Mouse (Mus musculus) splenic B cell, adult 2 months (primary cell): Measurements from ENCODE around the gene Panx2.

Experiments used
- DNase-seq: peaks from one replicate; pipeline ENCODE4 v3.0.0-alpha.2; 2011; ENCODE audit warnings: low read depth, low spot score
- H3K27me3 ChIP-seq: 2 replicates; pipeline ENCODE4 v1.6.1; 2012; ENCODE audit warnings: mild to moderate bottlenecking, low read length, moderate library complexity, mixed read lengths; ENCODE audit not compliant: control insufficient read depth, poor library complexity, insufficient read depth, severe bottlenecking
- H3K36me3 ChIP-seq: 2 replicates; pipeline ENCODE4 v1.6.1; 2012; ENCODE audit warnings: mild to moderate bottlenecking, low read length, moderate library complexity, mixed read lengths; ENCODE audit not compliant: control insufficient read depth, poor library complexity, insufficient read depth, severe bottlenecking

The Panx2 gene

GRCm38 (mm10) chr15:89059161-89059931 lies at the start of gene Panx2:
TSS of gene Panx2 (plus strand) at chr15:89059734.
- no peaks in the 10 kb centered on the region for H3K36me3 ChIP-seq
- DNase-seq, result no peak

GRCm38 (mm10) chr15:89016722-89017121 lies 42.8 kb upstream of the Panx2 start:
- Histone ChIP-seq H3K27me3 (no peaks in the 10 kb centered on the region), H3K36me3 (no peaks in the 10 kb centered on the region)
- DNase-seq, result no peak

More at GRCm38 (mm10) chr15:89059161-89059931, at the start of gene Panx2:
- peaks cover 2% of the 10 kb centered on the region for H3K27me3 ChIP-seq

GRCm38 (mm10) chr15:89020085-89020484 lies 39.4 kb upstream of the Panx2 start:
- Histone ChIP-seq H3K36me3 (no peaks in the 10 kb centered on the region), H3K27me3 (no peaks in the 10 kb centered on the region)
- no peak for DNase-seq

DNA sequence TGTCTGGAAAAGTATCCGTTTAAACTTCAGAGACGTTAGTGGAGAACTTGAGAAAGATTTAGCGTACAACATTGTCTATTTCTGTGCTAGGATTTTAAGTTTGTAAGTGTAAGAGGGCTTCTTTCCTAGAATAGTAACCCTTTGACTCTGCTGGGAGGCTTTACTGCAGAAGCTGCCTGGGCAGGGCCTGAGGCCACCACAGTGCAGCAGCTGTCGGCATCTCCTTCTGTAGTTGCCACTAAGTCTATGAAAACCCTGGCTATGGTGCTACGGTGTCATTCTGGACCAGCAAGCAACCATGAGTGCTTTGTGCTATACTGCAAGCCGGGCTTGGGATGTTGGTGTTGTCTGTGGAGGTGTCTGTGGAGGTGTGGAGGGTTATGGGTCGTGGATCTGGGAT lies 39.0 kb upstream of the Panx2 start:
- DNase-seq, result no peak
- no peaks in the 10 kb centered on the region for H3K27me3 ChIP-seq
- H3K36me3 ChIP-seq, result no peaks in the 10 kb centered on the region

DNA sequence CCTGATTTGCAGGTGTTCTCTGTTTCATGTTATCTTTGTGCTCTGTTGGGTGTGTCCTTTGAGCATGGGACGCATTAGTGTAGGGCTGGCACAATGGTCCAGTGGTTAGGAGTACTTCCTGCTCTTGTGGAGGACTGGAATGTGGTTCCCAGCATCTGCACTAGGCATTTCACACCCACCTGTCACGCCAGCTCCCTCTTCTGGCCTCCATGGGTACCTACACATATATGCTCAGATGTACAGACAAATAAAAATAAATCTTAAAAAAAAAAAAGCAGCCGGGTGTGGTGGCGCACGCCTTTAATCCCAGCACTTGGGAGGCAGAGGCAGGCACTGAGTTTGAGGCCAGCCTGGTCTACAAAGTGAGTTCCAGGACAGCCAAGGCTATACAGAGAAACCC lies 15.2 kb upstream of the Panx2 start:
- Histone ChIP-seq H3K27me3 (no peaks in the 10 kb centered on the region), H3K36me3 (no peaks in the 10 kb centered on the region)
- no peak for DNase-seq

DNA sequence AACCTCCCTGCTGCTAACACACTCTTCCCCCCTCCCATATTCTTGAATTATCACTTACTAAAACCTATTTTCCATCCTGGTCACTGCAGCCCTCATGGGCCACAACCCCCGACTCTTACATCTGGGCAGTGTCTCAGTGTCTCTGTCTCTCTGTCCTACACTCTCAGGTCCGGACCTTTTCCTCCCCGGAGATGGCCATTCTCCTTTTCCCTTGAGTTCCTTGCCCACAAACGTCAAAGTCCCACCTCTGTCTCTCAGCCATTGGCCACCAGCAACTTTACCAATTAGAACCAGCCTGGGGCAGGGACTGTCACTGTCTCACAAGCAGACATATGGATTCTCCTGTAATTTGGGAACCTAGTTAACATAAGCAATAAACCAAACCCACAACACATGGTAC lies 13.2 kb upstream of the Panx2 start:
- DNase-seq, result no peak
- Histone ChIP-seq H3K27me3 (no peaks in the 10 kb centered on the region), H3K36me3 (no peaks in the 10 kb centered on the region)

DNA sequence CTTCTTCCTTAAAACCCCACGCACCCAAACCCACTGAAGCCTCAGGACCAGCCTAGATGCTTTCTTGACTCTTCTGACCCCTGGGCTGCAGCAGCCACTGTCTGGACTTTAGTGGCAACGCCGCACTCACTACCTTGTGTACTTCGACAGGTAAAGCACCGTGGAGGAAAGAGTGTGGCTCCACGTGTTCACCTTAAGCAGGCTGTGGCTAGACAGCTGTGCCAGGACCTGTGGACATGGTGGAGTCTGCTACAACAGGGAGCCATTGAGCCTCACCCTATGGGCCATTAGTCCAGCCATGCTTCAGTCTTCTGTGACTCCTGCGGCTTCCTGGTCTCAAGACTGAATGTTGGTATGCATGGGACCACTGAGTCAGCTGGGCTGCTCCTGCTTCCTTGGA lies 4.9 kb upstream of the Panx2 start:
- Histone ChIP-seq H3K36me3 (no peaks in the 10 kb centered on the region), H3K27me3 (peaks cover 2% of the 10 kb centered on the region; the same call in 1 of the 2 replicates)
- no peak for DNase-seq

DNA sequence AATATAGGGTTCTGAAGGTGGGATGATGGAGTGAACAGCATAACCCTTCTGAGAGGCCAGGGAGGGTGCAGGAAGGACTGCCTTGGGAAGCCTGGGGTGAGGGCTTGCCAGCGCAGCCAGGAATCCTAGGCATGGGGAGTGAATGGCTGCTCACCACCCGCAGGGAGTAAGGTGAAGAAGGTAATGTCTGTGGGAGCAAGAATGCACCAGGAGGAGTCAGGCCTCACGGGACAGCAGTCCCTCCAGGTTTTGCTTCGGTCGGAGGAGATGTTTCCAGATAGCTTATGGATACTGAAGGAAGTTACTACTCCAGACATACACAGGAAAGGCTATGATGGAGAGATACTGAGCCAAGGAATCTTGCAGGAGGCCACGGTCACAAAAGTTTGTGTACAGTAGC lies 798 bp upstream of the Panx2 start:
- peaks cover 2% of the 10 kb centered on the region for H3K27me3 ChIP-seq
- no peaks in the 10 kb centered on the region for H3K36me3 ChIP-seq
- no peak for DNase-seq

DNA sequence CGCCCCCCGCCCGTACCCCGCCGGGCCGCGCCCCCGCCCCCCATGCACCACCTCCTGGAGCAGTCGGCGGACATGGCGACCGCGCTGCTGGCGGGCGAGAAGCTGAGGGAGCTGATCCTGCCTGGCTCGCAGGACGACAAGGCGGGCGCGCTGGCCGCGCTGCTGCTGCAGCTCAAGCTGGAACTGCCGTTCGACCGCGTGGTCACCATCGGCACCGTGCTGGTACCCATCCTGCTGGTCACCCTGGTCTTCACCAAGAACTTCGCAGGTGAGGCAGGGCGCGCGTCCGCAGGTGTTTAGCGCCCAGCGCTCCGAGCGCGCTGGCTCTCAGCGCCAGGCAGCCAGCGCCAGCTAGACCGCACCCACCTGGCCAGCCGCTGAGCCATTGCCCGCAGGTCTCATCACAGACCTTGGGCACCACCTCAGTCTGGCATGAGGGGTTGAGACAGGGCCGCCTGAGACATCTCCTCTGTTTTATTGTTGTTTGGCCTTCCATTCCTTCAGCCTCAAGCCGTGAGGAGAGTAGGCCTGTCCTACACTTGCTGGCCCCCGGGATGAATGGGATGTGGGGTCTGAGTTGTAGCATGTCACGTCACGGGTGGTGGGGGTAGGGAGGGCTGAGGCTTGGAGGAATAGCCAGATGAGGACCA lies 623 bp downstream of the Panx2 start:
- no peak for DNase-seq
- Histone ChIP-seq H3K27me3 (peaks cover 2% of the 10 kb centered on the region), H3K36me3 (no peaks in the 10 kb centered on the region)

- Histone ChIP-seq H3K36me3 (no peaks in the 10 kb centered on the region), H3K27me3 (peaks cover 2% of the 10 kb centered on the region)
- no peak for DNase-seq
These were observed 1.4 kb downstream of the Panx2 start for GRCm38 (mm10) chr15:89060811-89061460.

- DNase-seq, result no peak
- Histone ChIP-seq H3K27me3 (peaks cover 2% of the 10 kb centered on the region), H3K36me3 (no peaks in the 10 kb centered on the region)
These were observed 2.4 kb downstream of the Panx2 start for GRCm38 (mm10) chr15:89061761-89062517.

- H3K36me3 ChIP-seq, result no peaks in the 10 kb centered on the region
- H3K27me3 ChIP-seq, result peaks cover 2% of the 10 kb centered on the region
- no peak for DNase-seq
These were observed 3.0 kb downstream of the Panx2 start for GRCm38 (mm10) chr15:89062518-89062910.

- no peak for DNase-seq
- Histone ChIP-seq H3K36me3 (no peaks in the 10 kb centered on the region), H3K27me3 (peaks cover 2% of the 10 kb centered on the region)
These were observed 3.5 kb downstream of the Panx2 start for GRCm38 (mm10) chr15:89063001-89063400.

GRCm38 (mm10) chr15:89063536-89063935 lies 4.0 kb downstream of the Panx2 start:
- no peaks in the 10 kb centered on the region for H3K36me3 ChIP-seq
- H3K27me3 ChIP-seq, result peaks cover under 1% of the 10 kb centered on the region
- no peak for DNase-seq
